Mouse (Mus musculus): Measurements from ENCODE around the gene Atp5d.

DNA sequence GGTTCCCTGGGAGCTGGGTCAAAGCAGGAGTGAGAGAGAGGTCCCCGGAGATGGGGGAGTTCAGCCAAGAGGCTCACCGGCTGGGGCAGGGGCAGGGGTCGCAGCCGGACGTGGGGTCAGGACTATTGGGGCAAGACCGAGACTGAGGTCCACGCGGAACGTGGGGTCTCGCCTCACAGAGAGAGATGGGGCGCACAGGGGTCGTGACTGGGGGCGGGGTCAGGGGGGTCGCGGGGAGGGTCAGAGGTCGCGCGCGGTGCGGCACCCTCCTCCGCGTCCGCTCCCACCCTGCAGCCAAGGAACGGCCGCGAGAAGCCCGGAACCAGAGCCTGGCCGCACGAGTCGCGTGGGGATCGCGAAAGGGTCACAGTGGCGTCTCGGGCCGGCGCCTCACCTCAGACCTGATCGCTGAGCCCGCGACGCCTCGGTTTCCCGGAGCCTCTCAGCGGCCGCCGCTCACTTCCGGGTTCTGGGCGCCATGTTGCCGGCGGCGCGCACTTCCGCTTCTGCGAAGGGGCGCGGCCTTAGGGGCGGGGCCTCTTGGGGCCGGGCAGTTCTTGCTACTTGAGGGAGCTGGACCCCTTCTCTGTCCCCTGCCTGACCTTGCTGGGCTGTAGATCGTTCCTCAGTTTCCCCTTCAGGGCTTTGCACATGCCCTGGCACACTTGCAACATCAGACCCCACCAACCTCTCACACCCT is 36.1 kb upstream of the Atp5d start:
- TF ChIP-seq POLR2A (IDR thresholded peaks at IDR 0.05; ENCODE audit: borderline replicate concordance, extremely low read depth, low read depth, low read length) (peak; percentile 71), CTCF (IDR thresholded peaks at IDR 0.05; ENCODE audit: insufficient read depth, low read length) (no peak)

Measured in lung, adult 2 months (tissue).